Mouse (Mus musculus) E14TG2a.4 (cell line): ENCODE results near the gene Zfpl1.
A peak's percentile ranks its signal among the peaks of the same experiment; 100 is the strongest.
"Not testable (repeated sequence)": the region's sequence is repeated elsewhere in the genome, so short reads cannot be mapped to it uniquely, and the experiment has no call there.

Source experiments
- H3K27me3 ChIP-seq: 2 replicates; pipeline ENCODE4 v1.6.1; 2014; ENCODE audit warnings: low read length, control low read depth; ENCODE audit not compliant: insufficient read depth
- H3K36me3 ChIP-seq: 2 replicates; pipeline ENCODE4 v1.6.1; 2014; ENCODE audit warnings: low read length, control low read depth; ENCODE audit not compliant: insufficient read depth
- H3K4me1 ChIP-seq: replicated peaks from 2 replicates; pipeline ENCODE4 v1.6.1; 2014; ENCODE audit warnings: low read depth, low read length, control low read depth
- H3K4me3 ChIP-seq: replicated peaks from 2 replicates; pipeline ENCODE4 v1.5.1; 2014; ENCODE audit warnings: mild to moderate bottlenecking, low read length
- H3K9me3 ChIP-seq: 2 replicates; pipeline ENCODE4 v1.6.1; 2014; ENCODE audit warnings: low read length, control low read depth
- CTCF ChIP-seq: conservative IDR thresholded peaks from 2 replicates; pipeline ENCODE4 v1.5.1; 2014; ENCODE audit warnings: low read length
- NANOG ChIP-seq: IDR thresholded peaks from 2 replicates; pipeline ENCODE4 v1.6.1; 2014; ENCODE audit warnings: borderline replicate concordance, low read length, mixed read lengths
- POU5F1 ChIP-seq: IDR thresholded peaks from 2 replicates; pipeline ENCODE4 v1.6.1; 2014; ENCODE audit warnings: low read length, borderline replicate concordance

The Zfpl1 gene

GRCm38 (mm10) chr19:6045366-6046293 is 39.1 kb downstream of the Zfpl1 start:
- peaks cover 31% of the 10 kb centered on the region for H3K36me3 ChIP-seq
- H3K4me3 ChIP-seq: peak overlapping the region; percentile 96
- H3K4me1 ChIP-seq: peaks cover 50% of the 10 kb centered on the region
- H3K27me3 ChIP-seq: no peaks in the 10 kb centered on the region
- no peak for TF ChIP-seq CTCF
- TF ChIP-seq NANOG: no peak
- TF ChIP-seq POU5F1: no peak
- H3K9me3 ChIP-seq: no peaks in the 10 kb centered on the region

- not testable (repeated sequence) for H3K27me3 ChIP-seq, H3K4me3 ChIP-seq, H3K9me3 ChIP-seq
- peak; percentile 13; the same call in 1 of the 2 replicates for TF ChIP-seq CTCF
- Histone ChIP-seq H3K4me1 (peaks cover 45% of the 10 kb centered on the region), H3K36me3 (peaks cover 16% of the 10 kb centered on the region)
Measured at GRCm38 (mm10) chr19:6044102-6044501, 40.7 kb downstream of the Zfpl1 start.

GRCm38 (mm10) chr19:6042293-6042692 is 42.5 kb downstream of the Zfpl1 start:
- Histone ChIP-seq H3K9me3 (no peaks in the 10 kb centered on the region), H3K4me3 (0 out of 2 replicates have a peak overlapping the region, but pooled peaks have one; percentile 23), H3K4me1 (peaks cover 30% of the 10 kb centered on the region), H3K36me3 (no peaks in the 10 kb centered on the region), H3K27me3 (no peaks in the 10 kb centered on the region; the same call in 1 of the 2 replicates)
- TF ChIP-seq CTCF (no peak), NANOG (no peak), POU5F1 (no peak)

GRCm38 (mm10) chr19:6040002-6040401 is 44.8 kb downstream of the Zfpl1 start:
- Histone ChIP-seq H3K4me1 (peaks cover 19% of the 10 kb centered on the region), H3K4me3 (no peak overlapping the region), H3K9me3 (no peaks in the 10 kb centered on the region), H3K27me3 (no peaks in the 10 kb centered on the region; the same call in 1 of the 2 replicates), H3K36me3 (no peaks in the 10 kb centered on the region)
- TF ChIP-seq CTCF: no peak

GRCm38 (mm10) chr19:6038326-6038725 is 46.4 kb downstream of the Zfpl1 start:
- Histone ChIP-seq H3K4me3 (no peak overlapping the region), H3K27me3 (no peaks in the 10 kb centered on the region; the same call in 1 of the 2 replicates), H3K36me3 (no peaks in the 10 kb centered on the region), H3K9me3 (no peaks in the 10 kb centered on the region), H3K4me1 (peaks cover 17% of the 10 kb centered on the region)
- no peak for TF ChIP-seq POU5F1
- no peak for TF ChIP-seq CTCF
- TF ChIP-seq NANOG: no peak

GRCm38 (mm10) chr19:6037695-6038094 is 47.1 kb downstream of the Zfpl1 start:
- Histone ChIP-seq H3K4me3 (no peak overlapping the region), H3K4me1 (peaks cover 16% of the 10 kb centered on the region), H3K36me3 (no peaks in the 10 kb centered on the region), H3K9me3 (no peaks in the 10 kb centered on the region), H3K27me3 (peaks cover 1% of the 10 kb centered on the region; the same call in 1 of the 2 replicates)
- TF ChIP-seq CTCF (no peak), POU5F1 (no peak), NANOG (no peak)

- TF ChIP-seq CTCF (no peak), POU5F1 (no peak), NANOG (no peak)
- Histone ChIP-seq H3K4me1 (peaks cover 8% of the 10 kb centered on the region), H3K27me3 (peaks cover 3% of the 10 kb centered on the region; the same call in 1 of the 2 replicates), H3K4me3 (no peak overlapping the region), H3K9me3 (no peaks in the 10 kb centered on the region), H3K36me3 (no peaks in the 10 kb centered on the region)
Measured at GRCm38 (mm10) chr19:6035966-6036585, 48.7 kb downstream of the Zfpl1 start.
